Mouse (Mus musculus): ENCODE results near the gene Dydc2. TPM values are rescaled to one million over a fixed set of nuclear protein-coding genes. Genes with fewer than 3 reads are reported as not detected.

Dydc2 gene
- polyA plus RNA-seq, 1 experiment from 2014 or later = 1.5 TPM

Other genes starting within 250 kb of the Dydc2 start
- 0.54 and 0.69 TPM in 2 replicates for gene Sh2d4b, start 175.9 kb downstream of the Dydc2 start, polyA plus RNA-seq (2015; fragmentation: Nextera tagmentation; extraction: Ambion mirVana)
- 52.5 and 60.6 TPM in 2 replicates for gene Tspan14, start 102.4 kb downstream of the Dydc2 start, polyA plus RNA-seq (2015; fragmentation: Nextera tagmentation; extraction: Ambion mirVana)
- 110 and 123 TPM in 2 replicates for gene Fam213a, start 55.4 kb downstream of the Dydc2 start, polyA plus RNA-seq (2015; fragmentation: Nextera tagmentation; extraction: Ambion mirVana)
- gene Dydc1, start 3.7 kb upstream of the Dydc2 start, polyA plus RNA-seq (2015; fragmentation: Nextera tagmentation; extraction: Ambion mirVana) = 0.26 TPM in 2 replicates
- not detected in 2 replicates for gene Mat1a, start 35.8 kb upstream of the Dydc2 start, polyA plus RNA-seq (2015; fragmentation: Nextera tagmentation; extraction: Ambion mirVana)
- gene Sftpa1, start 62.6 kb upstream of the Dydc2 start, polyA plus RNA-seq (2015; fragmentation: Nextera tagmentation; extraction: Ambion mirVana) = not detected in 2 replicates
- gene Mbl1, start 82.2 kb upstream of the Dydc2 start, polyA plus RNA-seq (2015; fragmentation: Nextera tagmentation; extraction: Ambion mirVana) = not detected in 2 replicates
- not detected in 2 replicates for gene Sftpd, start 115.9 kb upstream of the Dydc2 start, polyA plus RNA-seq (2015; fragmentation: Nextera tagmentation; extraction: Ambion mirVana)
- 0.35 and 0.53 TPM in 2 replicates for gene Gm2832, start 209.6 kb upstream of the Dydc2 start, polyA plus RNA-seq (2015; fragmentation: Nextera tagmentation; extraction: Ambion mirVana)